Mouse (Mus musculus) cerebellum, adult 9-10 months (tissue): ENCODE results near the gene Atp8b5.

Experiments
- DNase-seq: peaks from one replicate; pipeline ENCODE4 v3.0.0; 2022

Gene Atp8b5

GRCm38 (mm10) chr4:43417269-43418062, 150.5 kb downstream of the Atp8b5 start:
- DNase-seq = no peak

- DNase-seq = no peak
Measured at GRCm38 (mm10) chr4:43418450-43418849, 151.5 kb downstream of the Atp8b5 start.

DNA sequence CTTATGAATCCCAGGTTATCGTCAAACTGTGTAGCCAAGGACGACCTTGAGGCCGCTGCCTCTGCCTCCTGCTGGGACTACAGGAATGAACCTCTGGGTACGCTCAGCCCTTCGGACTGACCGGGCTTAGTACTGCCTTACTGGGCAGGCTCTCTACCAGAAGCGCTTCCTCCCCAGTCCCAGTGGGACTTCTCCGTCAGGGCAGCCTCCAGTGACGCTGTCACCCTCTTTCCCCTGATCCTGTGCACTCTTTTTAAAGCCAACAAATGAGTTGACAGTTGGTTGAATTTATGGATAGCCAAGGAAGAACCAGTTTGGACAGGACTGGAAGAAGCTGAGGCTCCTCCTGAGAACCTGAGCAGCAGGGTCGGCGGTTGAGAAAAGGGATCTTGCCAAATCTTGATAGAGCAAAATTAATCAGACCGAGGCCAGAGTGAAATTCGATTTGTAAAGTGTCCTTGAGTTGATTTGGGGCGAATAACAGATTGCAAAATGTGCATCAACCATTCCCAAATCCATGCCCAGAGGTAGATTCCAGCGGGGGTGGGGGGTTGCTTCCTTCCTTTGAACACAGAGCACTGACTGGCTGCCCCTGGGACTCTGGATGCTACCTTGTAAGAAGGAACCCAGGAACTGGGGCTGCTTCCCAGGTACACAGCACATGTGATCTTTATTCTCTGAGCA, 152.2 kb downstream of the Atp8b5 start:
- no peak for DNase-seq

- no peak for DNase-seq
Measured at GRCm38 (mm10) chr4:43419801-43420281, 152.9 kb downstream of the Atp8b5 start.

- DNase-seq = peak; percentile 89
Measured at GRCm38 (mm10) chr4:43420305-43420704, 153.3 kb downstream of the Atp8b5 start.

DNA sequence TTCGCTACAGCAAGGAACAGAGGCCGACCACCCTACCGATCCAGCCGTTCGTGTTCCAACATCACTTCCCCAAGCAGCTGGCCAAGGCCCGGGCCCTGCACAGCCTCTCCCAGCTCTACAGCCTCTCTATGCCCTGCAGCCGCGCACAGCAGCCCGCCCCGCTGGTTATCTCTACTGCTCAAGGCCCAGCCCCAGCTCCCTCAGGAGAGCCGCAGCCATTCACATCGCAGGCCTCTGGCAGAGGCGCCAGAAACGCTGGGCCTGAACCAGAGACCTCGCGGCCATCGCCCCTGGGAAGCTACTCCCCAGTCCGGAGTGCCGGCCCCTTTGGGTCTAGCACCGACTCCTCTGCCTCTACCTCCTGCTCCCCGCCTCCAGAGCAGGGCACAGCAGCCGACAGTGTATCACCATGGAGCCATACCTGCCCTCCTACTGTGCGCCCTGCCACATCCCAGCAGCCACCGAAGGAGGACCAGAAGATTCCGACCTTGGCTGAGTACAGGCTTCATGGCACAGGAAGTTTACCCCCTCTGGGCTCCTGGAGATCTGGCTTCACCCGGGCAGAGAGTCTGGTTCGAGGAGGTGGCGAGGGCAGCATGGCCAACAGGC, 154.8 kb downstream of the Atp8b5 start:
- no peak for DNase-seq
